Comparison of ENCODE assay signal across 19 mouse cellular contexts in the genomic region with DNA sequence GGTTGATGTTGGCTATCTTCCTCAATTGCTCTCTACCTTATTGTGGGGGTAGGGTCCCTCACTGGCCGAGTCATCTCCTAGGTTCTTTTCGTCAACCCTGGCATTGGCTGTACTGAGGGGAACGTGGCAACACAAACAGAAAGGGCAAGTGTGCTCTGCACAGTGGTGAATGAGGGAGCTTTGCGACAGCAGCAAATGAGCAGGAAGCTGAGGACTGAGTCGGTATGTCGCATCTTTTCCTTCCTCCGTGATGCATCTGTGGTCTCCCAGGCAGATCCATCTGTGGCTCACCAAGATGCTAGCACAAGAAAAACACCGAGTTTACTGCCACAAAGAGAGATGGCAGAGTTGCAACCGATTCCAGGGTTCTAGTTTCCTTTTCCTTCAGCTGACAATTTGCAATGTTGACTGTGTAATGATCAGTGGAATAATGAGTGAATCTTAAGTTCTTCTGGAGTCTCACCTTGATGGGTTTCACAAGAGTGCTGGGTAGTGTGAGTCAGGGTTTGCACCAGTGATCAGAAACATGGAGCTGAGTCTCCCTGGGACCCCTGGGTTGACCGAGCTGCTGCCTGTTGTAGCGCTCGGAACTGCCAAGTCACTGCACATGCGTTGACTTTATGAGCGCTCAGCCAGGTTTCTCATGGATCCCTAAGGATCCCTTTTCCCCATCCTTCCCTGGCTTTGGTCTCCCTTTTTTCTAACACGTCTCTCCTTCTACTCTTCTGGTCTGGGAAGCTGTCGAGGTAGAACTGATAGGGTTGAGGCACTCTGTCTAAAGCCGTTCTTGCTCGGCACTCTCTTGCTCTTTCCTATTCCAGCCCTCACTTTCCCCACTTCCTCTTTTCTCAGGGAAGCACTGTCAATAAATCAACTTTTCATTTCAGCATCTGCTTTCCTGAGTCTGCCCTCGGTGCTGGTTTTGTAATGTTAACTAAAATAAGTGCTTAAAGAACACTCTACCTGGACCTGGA. TPM values are rescaled to one million over a fixed set of nuclear protein-coding genes. Genes with fewer than 3 reads are reported as not detected.
DNase-seq lines count a peak whose midpoint lies in the region; ATAC-seq and TF ChIP-seq lines count a peak whose summit lies in the region.
"Had no signal": no experiment of that assay in that cellular context is flagged by ENCODE, and none has a peak within 500 bp of the region (broad histone marks: within the 10 kb centered on the region; RNA-seq: fewer than 3 reads in every experiment).

No protein-coding gene starts in this region.

- TF ChIP-seq EP300 in lung, postnatal 0 days (IDR thresholded peaks at IDR 0.05) = no peak
- no peak for TF ChIP-seq EP300 in liver, embryonic 14.5 days (IDR thresholded peaks at IDR 0.05; ENCODE audit: low read depth)

- 0 out of 2 replicates have a peak overlapping the region, but pooled peaks have one; percentile 3 for H3K4me2 ChIP-seq in lung, postnatal 0 days (replicated peaks; ENCODE audit: low read depth, low read length)
- peak overlapping the region; percentile 21; the same call in 1 of the 2 replicates for H3K4me2 ChIP-seq in liver, embryonic 14.5 days (ENCODE audit: low read depth)
- H3K4me2 ChIP-seq: embryonic facial prominence, embryonic 13.5 days; heart, embryonic 15.5 days; hindbrain, embryonic 13.5 days; lung, embryonic 14.5 days; stomach, embryonic 15.5 days had no signal

- no peak overlapping the region for H3K27ac ChIP-seq in lung, postnatal 0 days (ENCODE audit: low read length)
- no peak overlapping the region for H3K27ac ChIP-seq in liver, embryonic 14.5 days
- H3K27ac ChIP-seq: embryonic facial prominence, embryonic 13.5 days; heart, embryonic 15.5 days; hindbrain, embryonic 13.5 days; stomach, embryonic 15.5 days had no signal

- no peak for TF ChIP-seq POLR2A in lung, adult 2 months (IDR thresholded peaks at IDR 0.05; ENCODE audit: borderline replicate concordance, extremely low read depth, low read depth, low read length)

- no peaks in the 10 kb centered on the region for H3K4me1 ChIP-seq in lung, postnatal 0 days (ENCODE audit: insufficient read depth, low read depth, low read length)
- no peaks in the 10 kb centered on the region for H3K4me1 ChIP-seq in lung, adult 2 months (ENCODE audit: control insufficient read depth, insufficient read depth, low read length)
- no peaks in the 10 kb centered on the region; a peak in 1 of 4 replicates for H3K4me1 ChIP-seq in liver, embryonic 14.5 days (replicated peaks; ENCODE audit: control insufficient read depth in 2 of 2, insufficient read depth in 2 of 2, low read length in 1 of 2)
- H3K4me1 ChIP-seq: embryonic facial prominence, embryonic 13.5 days; heart, embryonic 15.5 days; stomach, embryonic 15.5 days had no signal

- peak; percentile 6 for DNase-seq in CD4-positive, CD25-positive, alpha-beta regulatory T cell, adult 2 months (ENCODE audit: low read depth, low spot score)
- DNase-seq in lung, postnatal 0 days (ENCODE audit: low spot score) = peak; percentile 26
- no peak for DNase-seq in lung, adult 2 months
- DNase-seq in liver, embryonic 14.5 days (ENCODE audit: low read depth in 3 of 3, low spot score in 3 of 3) = no peak
- no peak for DNase-seq in cerebellum, adult 11-12 months
- no peak for DNase-seq in thymus, postnatal 36 days
- DNase-seq: cerebellum, postnatal 25 days; kidney, adult 11 months; kidney, postnatal 25 days; layer of hippocampus, postnatal 36 days; left cerebral cortex, postnatal 4 days; lung, embryonic 14.5 days; thymus, postnatal 25 days had no signal

- no peak overlapping the region for H3K9ac ChIP-seq in lung, postnatal 0 days (replicated peaks; ENCODE audit: low read depth)
- no peak overlapping the region for H3K9ac ChIP-seq in liver, embryonic 14.5 days (replicated peaks)
- H3K9ac ChIP-seq: embryonic facial prominence, embryonic 13.5 days; heart, embryonic 15.5 days; hindbrain, embryonic 13.5 days; lung, embryonic 14.5 days; stomach, embryonic 15.5 days had no signal

- no peak overlapping the region for H3K4me3 ChIP-seq in lung, postnatal 0 days (ENCODE audit: low read depth, low read length)
- H3K4me3 ChIP-seq in lung, adult 2 months (replicated peaks; ENCODE audit: extremely low read depth, low read depth, low read length) = no peak overlapping the region
- no peak overlapping the region for H3K4me3 ChIP-seq in liver, embryonic 14.5 days (ENCODE audit: insufficient read depth in 1 of 2, low read depth in 2 of 2, low read length in 2 of 2)
- H3K4me3 ChIP-seq: embryonic facial prominence, embryonic 13.5 days; heart, embryonic 15.5 days; hindbrain, embryonic 13.5 days; stomach, embryonic 15.5 days had no signal

- no peak for ATAC-seq in CD4-positive, CD25-positive, alpha-beta regulatory T cell, adult 4 months
- ATAC-seq in lung, postnatal 0 days = no peak
- no peak for ATAC-seq in liver, embryonic 14.5 days (ENCODE audit: insufficient read depth)
- 0 out of 2 replicates have a peak, but pooled peaks have one; percentile 58 for ATAC-seq in monocyte, adult 5-6 weeks (replicated peaks; ENCODE audit: insufficient number of reproducible peaks, low FRiP score, low TSS enrichment, poor library complexity, severe bottlenecking)

- H3K9me3 ChIP-seq in lung, postnatal 0 days (ENCODE audit: low read length) = no peaks in the 10 kb centered on the region
- H3K9me3 ChIP-seq in liver, embryonic 14.5 days (ENCODE audit: control insufficient read depth, low read length) = no peaks in the 10 kb centered on the region
- H3K9me3 ChIP-seq: heart, embryonic 15.5 days; hindbrain, embryonic 13.5 days; stomach, embryonic 15.5 days had no signal

- 61% methylated on average over 19 of the region's 19 CpGs for WGBS in lung, postnatal 0 days
- WGBS in lung, adult 2 months = 52% methylated on average over 19 of the region's 19 CpGs
- 14% methylated on average over 19 of the region's 19 CpGs for WGBS in liver, embryonic 14.5 days (ENCODE audit: insufficient replicate concordance)

- no peaks in the 10 kb centered on the region for H3K27me3 ChIP-seq in lung, postnatal 0 days (replicated peaks; ENCODE audit: insufficient read depth, low read length)
- H3K27me3 ChIP-seq in liver, embryonic 14.5 days (ENCODE audit: control insufficient read depth, insufficient read depth, low read length) = no peaks in the 10 kb centered on the region
- H3K27me3 ChIP-seq: embryonic facial prominence, embryonic 13.5 days; heart, embryonic 15.5 days; hindbrain, embryonic 13.5 days; stomach, embryonic 15.5 days had no signal

- H3K36me3 ChIP-seq in lung, postnatal 0 days (ENCODE audit: insufficient read depth, low read length) = no peaks in the 10 kb centered on the region
- H3K36me3 ChIP-seq in liver, embryonic 14.5 days (replicated peaks; ENCODE audit: control insufficient read depth, insufficient read depth, low read depth) = no peaks in the 10 kb centered on the region
- H3K36me3 ChIP-seq: embryonic facial prominence, embryonic 13.5 days; heart, embryonic 15.5 days; hindbrain, embryonic 13.5 days; stomach, embryonic 15.5 days had no signal

- TF ChIP-seq CTCF in lung, postnatal 0 days (IDR thresholded peaks at IDR 0.05) = no peak
- TF ChIP-seq CTCF in lung, adult 2 months (IDR thresholded peaks at IDR 0.05; ENCODE audit: insufficient read depth, low read length) = no peak
- no peak for TF ChIP-seq CTCF in liver, embryonic 14.5 days (IDR thresholded peaks at IDR 0.05; ENCODE audit: low read depth)

RNA-seq across cellular contexts. Expression of a gene that starts 26.4 kb away (rescaled TPM):
- polyA plus RNA-seq in CD4-positive, CD25-positive, alpha-beta regulatory T cell, adult 4 months (2017; shearing (Covaris generic)) = under 1 TPM in 1 of 2 experiments, not detected in 1; 0.34 TPM
- 1.5 TPM in 2 replicates for polyA plus RNA-seq in lung, postnatal 0 days (2015; fragmentation: Nextera tagmentation; extraction: Ambion mirVana)
- 6.1 and 7.4 TPM in 2 replicates for polyA plus RNA-seq in lung, adult 2 months (2012; rRNA removed)
- polyA plus RNA-seq in liver, embryonic 14.5 days (2012; rRNA removed) = 0.94 and 0.98 TPM in 2 replicates
- 0.90 and 1.1 TPM in 2 replicates for polyA plus RNA-seq in liver, embryonic 14.5 days (2014; fragmentation: Nextera tagmentation; extraction: Ambion mirVana)
- 0.48 to 0.53 TPM in 2 of 3 replicates, not detected in the other for total RNA-seq in monocyte, adult 5-6 weeks (2017)

Comparison
In these comparisons a context has a peak if more than half of its experiments do, and no peak if none do; other contexts are left out.
1. DNase-seq: peak in CD4-positive, CD25-positive, alpha-beta regulatory T cell, adult 2 months (single experiment) and lung, postnatal 0 days (single experiment); none in lung, adult 2 months (single experiment), liver, embryonic 14.5 days (0 of 3), cerebellum, adult 11-12 months (single experiment) and thymus, postnatal 36 days (0 of 2).